Mouse (Mus musculus): ENCODE measurements around the gene Myh3.

The Myh3 gene

GRCm38 (mm10) chr11:67078000-67078399, at the start of gene Myh3:
Myh3 (plus strand) TSS chr11:67078300.
- in situ Hi-C loops (cut with MboI; ENCODE audit: low sequenced_read_pairs) = loop anchor here (5.0 kb wide), 1 partner anchor 51 kb away; the partner anchor contains the start of gene Tmem220

- in situ Hi-C loops (cut with MboI; ENCODE audit: low sequenced_read_pairs) = no loop called here
Measured at GRCm38 (mm10) chr11:67030904-67031602, 47.0 kb upstream of the Myh3 start.

- in situ Hi-C loops (cut with MboI; ENCODE audit: low sequenced_read_pairs) = no loop called here
Measured at GRCm38 (mm10) chr11:67031603-67031915, 46.5 kb upstream of the Myh3 start.

- in situ Hi-C loops (cut with MboI; ENCODE audit: low sequenced_read_pairs) = no loop called here
Measured at GRCm38 (mm10) chr11:67034775-67035485, 43.2 kb upstream of the Myh3 start.

GRCm38 (mm10) chr11:67036229-67036628, 41.9 kb upstream of the Myh3 start:
- in situ Hi-C loops (cut with MboI; ENCODE audit: low sequenced_read_pairs) = no loop called here

GRCm38 (mm10) chr11:67036892-67037291, 41.2 kb upstream of the Myh3 start:
- in situ Hi-C loops (cut with MboI; ENCODE audit: low sequenced_read_pairs) = no loop called here

- in situ Hi-C loops (cut with MboI; ENCODE audit: low sequenced_read_pairs) = no loop called here
Measured at GRCm38 (mm10) chr11:67039799-67040198, 38.3 kb upstream of the Myh3 start.

GRCm38 (mm10) chr11:67040483-67040882, 37.6 kb upstream of the Myh3 start:
- in situ Hi-C loops (cut with MboI; ENCODE audit: low sequenced_read_pairs) = no loop called here

GRCm38 (mm10) chr11:67043007-67043406, 35.1 kb upstream of the Myh3 start:
- in situ Hi-C loops (cut with MboI; ENCODE audit: low sequenced_read_pairs) = no loop called here

GRCm38 (mm10) chr11:67044959-67045358, 33.1 kb upstream of the Myh3 start:
- in situ Hi-C loops (cut with MboI; ENCODE audit: low sequenced_read_pairs) = no loop called here

GRCm38 (mm10) chr11:67047199-67047598, 30.9 kb upstream of the Myh3 start:
- in situ Hi-C loops (cut with MboI; ENCODE audit: low sequenced_read_pairs) = no loop called here

- in situ Hi-C loops (cut with MboI; ENCODE audit: low sequenced_read_pairs) = no loop called here
Measured at GRCm38 (mm10) chr11:67048496-67048895, 29.6 kb upstream of the Myh3 start.

- in situ Hi-C loops (cut with MboI; ENCODE audit: low sequenced_read_pairs) = no loop called here
Measured at GRCm38 (mm10) chr11:67049256-67049655, 28.8 kb upstream of the Myh3 start.

- in situ Hi-C loops (cut with MboI; ENCODE audit: low sequenced_read_pairs) = no loop called here
Measured at GRCm38 (mm10) chr11:67051676-67052320, 26.3 kb upstream of the Myh3 start.

GRCm38 (mm10) chr11:67052321-67052952, 25.7 kb upstream of the Myh3 start, which contains the start of the genes Adprm and Sco1:
Adprm (minus strand) TSS chr11:67052594.
Sco1 (plus strand) TSS chr11:67052670.
- in situ Hi-C loops (cut with MboI; ENCODE audit: low sequenced_read_pairs) = no loop called here

- in situ Hi-C loops (cut with MboI; ENCODE audit: low sequenced_read_pairs) = no loop called here
Measured at GRCm38 (mm10) chr11:67054754-67055365, 23.2 kb upstream of the Myh3 start.

- in situ Hi-C loops (cut with MboI; ENCODE audit: low sequenced_read_pairs) = no loop called here
Measured at GRCm38 (mm10) chr11:67061311-67061710, 16.8 kb upstream of the Myh3 start.

- in situ Hi-C loops (cut with MboI; ENCODE audit: low sequenced_read_pairs) = no loop called here
Measured at GRCm38 (mm10) chr11:67062726-67063125, 15.4 kb upstream of the Myh3 start.

GRCm38 (mm10) chr11:67067741-67068140, 10.4 kb upstream of the Myh3 start:
- in situ Hi-C loops (cut with MboI; ENCODE audit: low sequenced_read_pairs) = no loop called here

GRCm38 (mm10) chr11:67072615-67073130, 5.4 kb upstream of the Myh3 start:
- in situ Hi-C loops (cut with MboI; ENCODE audit: low sequenced_read_pairs) = no loop called here

- in situ Hi-C loops (cut with MboI; ENCODE audit: low sequenced_read_pairs) = loop anchor here (5.0 kb wide), 1 partner anchor 48 kb away; the partner anchor contains the start of gene Tmem220
Measured at GRCm38 (mm10) chr11:67075036-67075435, 3.1 kb upstream of the Myh3 start.
